Mouse (Mus musculus) thymus, postnatal 0 days (tissue): Measurements from ENCODE around the gene Ascl2. TPM values are rescaled to one million over a fixed set of nuclear protein-coding genes. Genes with fewer than 3 reads are reported as not detected.

ENCODE experiments used
- DNase-seq: peaks from one replicate; pipeline ENCODE4 v3.0.0-alpha.2; 2015; ENCODE audit warnings: low spot score
- polyA plus RNA-seq: library from polyadenylated mRNA; unstranded; fragments of >200 nt; fragmentation: Nextera tagmentation; extraction: Ambion mirVana; gene quantifications from 2 replicates; pipeline ENCODE4 v1.2.1, GENCODE M21; 2015

Gene Ascl2
- polyA plus RNA-seq, 1 experiment from 2014 or later, result 3.1 TPM

DNA sequence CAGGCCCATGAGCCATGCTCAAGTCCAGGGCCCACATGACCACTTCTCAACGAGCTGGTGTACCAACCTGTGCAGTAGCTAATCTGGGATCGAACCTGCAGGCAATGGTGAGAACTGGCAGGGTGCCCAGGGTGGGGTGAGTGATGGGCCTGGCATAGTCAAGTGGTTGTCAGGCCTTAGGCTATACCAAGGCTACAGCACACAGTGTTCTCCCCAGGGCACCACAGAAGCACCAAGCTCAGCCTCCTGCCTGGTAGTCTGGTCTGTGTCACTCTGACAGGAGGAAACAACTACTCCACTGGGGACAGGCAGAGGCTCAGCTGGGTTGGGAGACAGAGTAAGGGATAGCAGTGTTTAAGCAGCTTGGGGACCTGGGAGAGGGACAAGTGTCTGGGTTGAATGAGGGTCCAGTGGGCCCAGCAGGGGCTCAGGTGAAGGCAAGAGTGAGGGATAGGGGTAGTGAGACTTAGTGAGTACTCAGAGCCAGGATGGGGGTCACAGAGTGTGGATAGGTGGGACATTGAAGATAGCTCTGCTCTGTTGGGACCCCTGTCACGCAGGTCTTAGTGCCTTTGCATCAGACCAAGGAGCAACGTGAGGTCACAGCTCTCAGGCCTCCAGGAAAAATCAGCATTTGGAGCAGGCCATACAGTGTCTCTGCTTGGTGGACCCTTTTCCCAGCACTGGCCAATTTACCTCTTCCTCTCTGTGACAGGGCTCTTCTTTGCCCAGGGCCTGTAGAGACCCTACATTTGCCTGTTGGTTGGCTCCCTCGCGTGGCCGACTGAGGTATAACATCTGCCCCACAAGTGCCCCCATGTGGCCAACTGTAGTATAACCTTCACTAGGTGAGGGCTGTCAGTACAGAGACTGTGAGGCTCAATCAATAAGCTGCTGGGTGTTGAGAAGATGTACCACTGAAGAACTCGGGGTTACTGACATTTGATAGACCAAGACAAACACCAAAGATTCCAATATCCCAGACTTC is 50.1 kb downstream of the Ascl2 start:
- DNase-seq, result peak; percentile 78

- no peak for DNase-seq
Observed at GRCm38 (mm10) chr7:142917659-142918058, 51.4 kb downstream of the Ascl2 start.

Other genes with a start within 250 kb of the Ascl2 start
- 1.5 and 2.3 TPM in 2 replicates for gene Ins2, start 225.9 kb downstream of the Ascl2 start, polyA plus RNA-seq
- 0.37 and 1.2 TPM in 2 replicates for gene Th, start 38.1 kb downstream of the Ascl2 start, polyA plus RNA-seq
- 44.5 and 58.2 TPM in 2 replicates for gene Tspan32, start 35.8 kb upstream of the Ascl2 start, polyA plus RNA-seq
- gene Cd81, start 83.5 kb upstream of the Ascl2 start, polyA plus RNA-seq, result 228 and 233 TPM in 2 replicates
- gene Tssc4, start 100.0 kb upstream of the Ascl2 start, polyA plus RNA-seq, result 68.5 and 72.3 TPM in 2 replicates
- 0.98 and 1.5 TPM in 2 replicates for gene Trpm5, start 125.4 kb upstream of the Ascl2 start, polyA plus RNA-seq
- 0.29 and 1.0 TPM in 2 replicates for gene Kcnq1, start 137.1 kb upstream of the Ascl2 start, polyA plus RNA-seq